Mouse (Mus musculus): ENCODE results near the gene Ubash3a. TPM values are rescaled to one million over a fixed set of nuclear protein-coding genes. Genes with fewer than 3 reads are reported as not detected.

The Ubash3a gene
- polyA plus RNA-seq (2012; rRNA removed) = not detected in 2 replicates

- no peaks in the 10 kb centered on the region for H3K27me3 ChIP-seq (ENCODE audit: control insufficient read depth, insufficient read depth, low read length)
- DNase-seq = no peak
- H3K27ac ChIP-seq (ENCODE audit: insufficient read depth, low read length) = no peak within 1 kb of the TSS
- H3K4me1 ChIP-seq (ENCODE audit: control insufficient read depth, insufficient read depth, low read length) = no peaks in the 10 kb centered on the region
- H3K4me3 ChIP-seq (replicated peaks; ENCODE audit: insufficient read depth, low read depth, low read length) = no peak within 1 kb of the TSS
- TF ChIP-seq CTCF (IDR thresholded peaks at IDR 0.05; ENCODE audit: borderline replicate concordance, insufficient read depth, low read depth, low read length) = no peak
- WGBS = 61% methylated on average over 12 of the region's 12 CpGs
Measured at GRCm38 (mm10) chr17:31207771-31208334, at the start of gene Ubash3a. Gene Ubash3a, plus strand, starts transcription at chr17:31207873.

DNA sequence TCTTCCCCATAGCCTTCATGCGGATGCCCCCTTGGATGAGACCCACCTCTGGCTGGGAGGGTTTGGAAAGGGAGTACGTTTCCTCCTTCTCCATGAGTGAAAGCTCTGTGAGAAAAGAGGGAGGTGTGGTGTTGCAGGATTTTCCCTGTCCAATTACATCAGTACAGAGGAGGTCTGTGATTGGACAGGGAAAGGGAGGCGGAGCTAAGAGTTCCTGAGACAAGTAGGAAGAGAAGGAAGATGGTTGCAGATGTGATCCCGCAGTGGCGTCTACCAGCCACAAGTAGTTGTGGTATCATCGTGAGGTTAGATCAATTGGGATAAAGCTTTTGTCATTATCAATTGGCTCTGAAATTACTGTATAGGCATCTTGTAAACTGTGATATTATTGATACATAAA is 49.8 kb upstream of the Ubash3a start:
- TF ChIP-seq CTCF (IDR thresholded peaks at IDR 0.05; ENCODE audit: borderline replicate concordance, insufficient read depth, low read depth, low read length) = no peak
- TF ChIP-seq POLR2A (IDR thresholded peaks at IDR 0.05; ENCODE audit: borderline replicate concordance, insufficient read depth, low read length) = no peak
- WGBS = 88% methylated on average over 6 of the region's 6 CpGs
- no peak for DNase-seq
- peaks cover 2% of the 10 kb centered on the region for H3K4me1 ChIP-seq (ENCODE audit: control insufficient read depth, insufficient read depth, low read length)
- H3K27me3 ChIP-seq (ENCODE audit: control insufficient read depth, insufficient read depth, low read length) = no peaks in the 10 kb centered on the region; the same call in 1 of the 2 replicates
- H3K27ac ChIP-seq (ENCODE audit: insufficient read depth, low read length) = no peak overlapping the region
- no peak overlapping the region for H3K4me3 ChIP-seq (replicated peaks; ENCODE audit: insufficient read depth, low read depth, low read length)

DNA sequence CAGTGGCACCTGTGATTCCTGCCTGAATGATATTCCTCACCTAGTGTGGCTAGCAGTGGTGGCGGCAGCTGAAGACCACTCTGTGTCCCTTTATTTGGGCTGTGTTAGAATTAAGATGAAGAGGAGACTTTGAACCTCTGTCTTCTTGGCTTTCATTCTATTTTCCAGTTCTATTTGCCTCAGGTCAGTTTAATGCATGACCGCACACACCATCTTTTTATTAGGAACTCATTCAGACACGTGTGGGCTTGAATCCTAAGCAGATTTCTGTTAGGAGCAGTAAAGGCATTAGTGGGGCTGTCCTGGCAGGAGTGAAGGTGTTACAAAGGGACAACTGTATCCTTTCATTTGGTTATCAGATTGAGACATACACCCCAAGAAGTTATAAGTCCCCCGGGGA is 47.4 kb upstream of the Ubash3a start:
- no peak for DNase-seq
- 79% methylated on average over 4 of the region's 4 CpGs for WGBS
- Histone ChIP-seq H3K27me3 (ENCODE audit: control insufficient read depth, insufficient read depth, low read length) (no peaks in the 10 kb centered on the region; the same call in 1 of the 2 replicates), H3K27ac (ENCODE audit: insufficient read depth, low read length) (no peak overlapping the region), H3K4me1 (ENCODE audit: control insufficient read depth, insufficient read depth, low read length) (no peaks in the 10 kb centered on the region), H3K4me3 (replicated peaks; ENCODE audit: insufficient read depth, low read depth, low read length) (no peak overlapping the region)
- TF ChIP-seq POLR2A (IDR thresholded peaks at IDR 0.05; ENCODE audit: borderline replicate concordance, insufficient read depth, low read length) (no peak), CTCF (IDR thresholded peaks at IDR 0.05; ENCODE audit: borderline replicate concordance, insufficient read depth, low read depth, low read length) (no peak)

DNA sequence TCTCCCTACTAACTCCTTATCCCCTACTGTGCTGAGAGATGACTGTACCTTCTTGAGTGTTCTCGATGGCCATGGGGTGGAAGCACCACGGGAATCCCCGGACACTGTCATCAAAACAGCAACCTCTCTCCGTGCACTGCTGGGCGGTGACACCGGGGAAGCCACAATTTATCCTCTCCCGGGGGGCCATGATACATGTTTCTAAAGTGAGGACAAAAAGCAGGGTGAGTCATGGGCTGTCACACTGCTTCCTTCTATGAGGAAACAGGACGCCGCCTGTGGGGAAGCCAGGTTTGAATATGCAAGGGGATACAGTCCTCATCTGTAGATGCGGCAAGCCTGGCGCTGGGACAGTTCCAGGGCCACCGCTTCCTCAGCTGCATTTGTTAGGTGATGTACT is 45.1 kb upstream of the Ubash3a start:
- H3K4me3 ChIP-seq (replicated peaks; ENCODE audit: insufficient read depth, low read depth, low read length) = no peak overlapping the region
- WGBS = 88% methylated on average over 12 of the region's 12 CpGs
- DNase-seq = no peak

GRCm38 (mm10) chr17:31163821-31164220 is 43.9 kb upstream of the Ubash3a start:
- WGBS = 93% methylated on average over 2 of the region's 2 CpGs
- TF ChIP-seq CTCF (IDR thresholded peaks at IDR 0.05; ENCODE audit: borderline replicate concordance, insufficient read depth, low read depth, low read length) = no peak
- no peak for TF ChIP-seq POLR2A (IDR thresholded peaks at IDR 0.05; ENCODE audit: borderline replicate concordance, insufficient read depth, low read length)
- no peak for DNase-seq
- H3K4me1 ChIP-seq (ENCODE audit: control insufficient read depth, insufficient read depth, low read length) = no peaks in the 10 kb centered on the region
- no peak overlapping the region for H3K4me3 ChIP-seq (replicated peaks; ENCODE audit: insufficient read depth, low read depth, low read length)
- H3K27me3 ChIP-seq (ENCODE audit: control insufficient read depth, insufficient read depth, low read length) = no peaks in the 10 kb centered on the region
- no peak overlapping the region for H3K27ac ChIP-seq (ENCODE audit: insufficient read depth, low read length)

More for the DNA sequence above, 45.1 kb upstream of the Ubash3a start:
- TF ChIP-seq CTCF (IDR thresholded peaks at IDR 0.05; ENCODE audit: borderline replicate concordance, insufficient read depth, low read depth, low read length) (no peak), POLR2A (IDR thresholded peaks at IDR 0.05; ENCODE audit: borderline replicate concordance, insufficient read depth, low read length) (no peak)
- H3K4me1 ChIP-seq (ENCODE audit: control insufficient read depth, insufficient read depth, low read length) = no peaks in the 10 kb centered on the region
- no peaks in the 10 kb centered on the region; the same call in 1 of the 2 replicates for H3K27me3 ChIP-seq (ENCODE audit: control insufficient read depth, insufficient read depth, low read length)
- no peak overlapping the region for H3K27ac ChIP-seq (ENCODE audit: insufficient read depth, low read length)

- no peaks in the 10 kb centered on the region for H3K4me1 ChIP-seq (ENCODE audit: control insufficient read depth, insufficient read depth, low read length)
- H3K4me3 ChIP-seq (replicated peaks; ENCODE audit: insufficient read depth, low read depth, low read length) = no peak within 1 kb of the TSS
- H3K27me3 ChIP-seq (ENCODE audit: control insufficient read depth, insufficient read depth, low read length) = no peaks in the 10 kb centered on the region
- no peak within 1 kb of the TSS for H3K27ac ChIP-seq (ENCODE audit: insufficient read depth, low read length)
- WGBS = 93% methylated on average over 6 of the region's 6 CpGs
- no peak for DNase-seq
- no peak for TF ChIP-seq CTCF (IDR thresholded peaks at IDR 0.05; ENCODE audit: borderline replicate concordance, insufficient read depth, low read depth, low read length)
- no peak for TF ChIP-seq POLR2A (IDR thresholded peaks at IDR 0.05; ENCODE audit: borderline replicate concordance, insufficient read depth, low read length)
Measured at GRCm38 (mm10) chr17:31165127-31165526, 42.5 kb upstream of the Ubash3a start, which contains the start of gene Tff1. Gene Tff1, minus strand, starts transcription at chr17:31165277.

DNA sequence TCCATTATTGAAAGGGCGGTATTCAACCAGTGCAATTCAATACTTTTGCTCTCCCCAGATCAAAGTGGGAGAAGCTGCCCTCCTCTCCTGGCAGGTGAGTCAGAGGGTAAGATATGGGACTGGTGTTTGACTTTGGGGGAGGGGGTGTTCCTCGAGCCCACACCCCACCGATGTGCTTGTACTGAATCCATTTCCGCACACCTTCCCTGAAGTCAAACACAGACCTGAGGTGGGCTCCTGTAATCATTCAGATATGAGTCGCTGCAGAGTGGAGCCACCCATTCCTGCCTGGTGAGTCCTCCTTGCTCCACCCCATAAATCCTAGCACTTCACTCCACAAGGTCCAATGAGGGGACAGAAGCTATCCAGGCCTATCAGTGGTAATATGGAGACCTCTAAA is 37.9 kb upstream of the Ubash3a start:
- no peak for DNase-seq
- TF ChIP-seq CTCF (IDR thresholded peaks at IDR 0.05; ENCODE audit: borderline replicate concordance, insufficient read depth, low read depth, low read length) (no peak), POLR2A (IDR thresholded peaks at IDR 0.05; ENCODE audit: borderline replicate concordance, insufficient read depth, low read length) (no peak)
- no peak overlapping the region for H3K27ac ChIP-seq (ENCODE audit: insufficient read depth, low read length)
- WGBS = 88% methylated on average over 5 of the region's 5 CpGs
- no peak overlapping the region for H3K4me3 ChIP-seq (replicated peaks; ENCODE audit: insufficient read depth, low read depth, low read length)
- H3K27me3 ChIP-seq (ENCODE audit: control insufficient read depth, insufficient read depth, low read length) = no peaks in the 10 kb centered on the region
- H3K4me1 ChIP-seq (ENCODE audit: control insufficient read depth, insufficient read depth, low read length) = no peaks in the 10 kb centered on the region

DNA sequence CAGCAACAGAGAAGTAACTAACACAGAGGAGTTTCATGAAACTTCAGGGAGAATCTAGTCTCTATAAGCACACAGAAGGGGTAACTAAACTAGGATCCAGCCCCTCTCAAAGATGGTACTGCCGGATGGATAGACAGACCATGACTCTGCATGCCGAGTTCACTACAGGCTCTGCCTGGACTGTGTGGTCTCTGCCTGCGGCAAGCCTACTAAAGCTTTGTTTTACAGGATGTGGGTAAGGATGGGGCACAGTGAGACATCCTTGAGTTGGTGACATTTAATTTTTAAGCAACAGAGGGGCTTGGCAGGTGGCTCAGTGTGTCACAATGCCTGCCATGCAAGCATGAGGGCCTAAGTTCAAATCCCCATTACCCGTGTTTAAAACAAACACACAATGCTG is 31.4 kb upstream of the Ubash3a start:
- WGBS = 90% methylated on average over 4 of the region's 4 CpGs
- no peak for TF ChIP-seq POLR2A (IDR thresholded peaks at IDR 0.05; ENCODE audit: borderline replicate concordance, insufficient read depth, low read length)
- no peak for TF ChIP-seq CTCF (IDR thresholded peaks at IDR 0.05; ENCODE audit: borderline replicate concordance, insufficient read depth, low read depth, low read length)
- DNase-seq = no peak

More for the DNA sequence above, 31.4 kb upstream of the Ubash3a start:
- no peaks in the 10 kb centered on the region for H3K4me1 ChIP-seq (ENCODE audit: control insufficient read depth, insufficient read depth, low read length)
- H3K27me3 ChIP-seq (ENCODE audit: control insufficient read depth, insufficient read depth, low read length) = no peaks in the 10 kb centered on the region
- no peak overlapping the region for H3K4me3 ChIP-seq (replicated peaks; ENCODE audit: insufficient read depth, low read depth, low read length)
- H3K27ac ChIP-seq (ENCODE audit: insufficient read depth, low read length) = no peak overlapping the region
